In genomic region chr7:140080503-140081156, GRCm38 (mm10) we compare ENCODE assay signal across 8 mouse cellular contexts. TPM values are rescaled to one million over a fixed set of nuclear protein-coding genes. Genes with fewer than 3 reads are reported as not detected.
DNase-seq lines count a peak whose midpoint lies in the region; ATAC-seq and TF ChIP-seq lines count a peak whose summit lies in the region.

No protein-coding gene starts in this region.

- 0 out of 2 replicates have a peak overlapping the region, but pooled peaks have one; percentile 24 for H3K4me3 ChIP-seq in E14TG2a.4 (replicated peaks; ENCODE audit: low read length)
- peak overlapping the region; percentile 32 for H3K4me3 ChIP-seq in forebrain, embryonic 11.5 days (ENCODE audit: low read depth, low read length)
- no peak overlapping the region for H3K4me3 ChIP-seq in liver, embryonic 14.5 days (ENCODE audit: insufficient read depth in 1 of 2, low read depth in 2 of 2, low read length in 2 of 2)
- peak overlapping the region; percentile 50 for H3K4me3 ChIP-seq in neural tube, embryonic 13.5 days

- peak; percentile 38 for DNase-seq in c-Kit-positive CD71-positive TER-119-negative erythroid progenitor cells, embryonic 14.5 days (ENCODE audit: low read depth)
- DNase-seq in forebrain, embryonic 11.5 days (ENCODE audit: low spot score): peak; percentile 91
- peak; percentile 54 to 58 for DNase-seq in heart, postnatal 36 days
- peak; percentile 37 for DNase-seq in large intestine, adult 2 months (ENCODE audit: low read depth, low spot score)
- DNase-seq in liver, embryonic 14.5 days (ENCODE audit: low read depth in 3 of 3, low spot score in 3 of 3): peak; percentile 13 to 16 (median 14)
- DNase-seq in thymus, postnatal 36 days: peak; percentile 25 to 43

- no peak overlapping the region for H3K27ac ChIP-seq in forebrain, embryonic 11.5 days (ENCODE audit: low read depth, low read length)
- no peak overlapping the region for H3K27ac ChIP-seq in liver, embryonic 14.5 days
- peak overlapping the region; percentile 86 for H3K27ac ChIP-seq in neural tube, embryonic 13.5 days (replicated peaks)

- no peaks in the 10 kb centered on the region for H3K36me3 ChIP-seq in E14TG2a.4 (ENCODE audit: insufficient read depth, low read length)
- H3K36me3 ChIP-seq in forebrain, embryonic 11.5 days (ENCODE audit: control insufficient read depth, insufficient read depth, low read length): no peaks in the 10 kb centered on the region
- no peaks in the 10 kb centered on the region for H3K36me3 ChIP-seq in liver, embryonic 14.5 days (replicated peaks; ENCODE audit: control insufficient read depth, insufficient read depth, low read depth)
- H3K36me3 ChIP-seq in neural tube, embryonic 13.5 days: no peaks in the 10 kb centered on the region

- H3K9me3 ChIP-seq in E14TG2a.4 (ENCODE audit: low read length): no peaks in the 10 kb centered on the region
- no peaks in the 10 kb centered on the region for H3K9me3 ChIP-seq in forebrain, embryonic 11.5 days (ENCODE audit: control insufficient read depth, low read length)
- H3K9me3 ChIP-seq in liver, embryonic 14.5 days (ENCODE audit: control insufficient read depth, low read length): no peaks in the 10 kb centered on the region
- no peaks in the 10 kb centered on the region for H3K9me3 ChIP-seq in neural tube, embryonic 13.5 days

- TF ChIP-seq CTCF in E14TG2a.4 (conservative IDR thresholded peaks at IDR 0.05; ENCODE audit: low read length): no peak
- TF ChIP-seq CTCF in liver, embryonic 14.5 days (IDR thresholded peaks at IDR 0.05; ENCODE audit: low read depth): no peak

- ATAC-seq in forebrain, embryonic 11.5 days (replicated peaks; ENCODE audit: low FRiP score): peak; percentile 85
- ATAC-seq in liver, embryonic 14.5 days (ENCODE audit: insufficient read depth): no peak
- ATAC-seq in neural tube, embryonic 13.5 days (ENCODE audit: low read depth): peak; percentile 76

- WGBS in forebrain, embryonic 11.5 days: 5% methylated on average over 24 of the region's 24 CpGs
- WGBS in large intestine, adult 2 months: 2% methylated on average over 24 of the region's 24 CpGs
- WGBS in liver, embryonic 14.5 days (ENCODE audit: insufficient replicate concordance): 5% methylated on average over 24 of the region's 24 CpGs
- 1% methylated on average over 24 of the region's 24 CpGs for WGBS in neural tube, embryonic 13.5 days

- no peak for TF ChIP-seq EP300 in liver, embryonic 14.5 days (IDR thresholded peaks at IDR 0.05; ENCODE audit: low read depth)

- intact Hi-C loops in heart, postnatal 36 days (cut with DNase I): no loop called here

- peaks cover 34% of the 10 kb centered on the region for H3K27me3 ChIP-seq in E14TG2a.4 (ENCODE audit: insufficient read depth, low read length)
- peaks cover 18% of the 10 kb centered on the region for H3K27me3 ChIP-seq in forebrain, embryonic 11.5 days (ENCODE audit: control insufficient read depth, insufficient read depth, low read length)
- H3K27me3 ChIP-seq in liver, embryonic 14.5 days (ENCODE audit: control insufficient read depth, insufficient read depth, low read length): peaks cover 33% of the 10 kb centered on the region
- H3K27me3 ChIP-seq in neural tube, embryonic 13.5 days: peaks cover 11% of the 10 kb centered on the region

- H3K4me1 ChIP-seq in E14TG2a.4 (replicated peaks; ENCODE audit: low read depth, low read length): peaks cover 52% of the 10 kb centered on the region
- peaks cover 22% of the 10 kb centered on the region for H3K4me1 ChIP-seq in forebrain, embryonic 11.5 days (replicated peaks; ENCODE audit: control insufficient read depth, insufficient read depth, low read length)
- H3K4me1 ChIP-seq in liver, embryonic 14.5 days (replicated peaks; ENCODE audit: control insufficient read depth in 2 of 2, insufficient read depth in 2 of 2, low read length in 1 of 2): no peaks in the 10 kb centered on the region
- H3K4me1 ChIP-seq in neural tube, embryonic 13.5 days (replicated peaks): peaks cover 41% of the 10 kb centered on the region

- H3K9ac ChIP-seq in forebrain, embryonic 11.5 days (ENCODE audit: low read length): peak overlapping the region; percentile 50
- no peak overlapping the region for H3K9ac ChIP-seq in liver, embryonic 14.5 days (replicated peaks)
- peak overlapping the region; percentile 73 for H3K9ac ChIP-seq in neural tube, embryonic 13.5 days

- H3K4me2 ChIP-seq in forebrain, embryonic 11.5 days (ENCODE audit: low read depth, low read length, severe bottlenecking): peak overlapping the region; percentile 71
- H3K4me2 ChIP-seq in liver, embryonic 14.5 days (ENCODE audit: low read depth): no peak overlapping the region
- peak overlapping the region; percentile 66 for H3K4me2 ChIP-seq in neural tube, embryonic 13.5 days

RNA-seq across cellular contexts. Expression of gene Caly, which starts 1.7 kb away (rescaled TPM):
- 7.2 and 7.9 TPM in 2 replicates for polyA plus RNA-seq in forebrain, embryonic 11.5 days (2014; fragmentation: Nextera tagmentation; extraction: Ambion mirVana)
- total RNA-seq in heart, postnatal 36 days (2021): not detected
- 1.3 and 1.9 TPM in 2 replicates for polyA plus RNA-seq in large intestine, adult 2 months (2012; rRNA removed)
- polyA plus RNA-seq in liver, embryonic 14.5 days (2012; rRNA removed): 0.19 TPM in 1 of 2 replicates, not detected in the other
- polyA plus RNA-seq in liver, embryonic 14.5 days (2014; fragmentation: Nextera tagmentation; extraction: Ambion mirVana): not detected in 2 replicates
- 95.9 and 99.9 TPM in 2 replicates for polyA plus RNA-seq in neural tube, embryonic 13.5 days (2015; fragmentation: Nextera tagmentation; extraction: Ambion mirVana)

RNA-seq across cellular contexts. Expression of gene Prap1, which starts 12.6 kb away (rescaled TPM):
- polyA plus RNA-seq in forebrain, embryonic 11.5 days (2014; fragmentation: Nextera tagmentation; extraction: Ambion mirVana): not detected in 2 replicates
- total RNA-seq in heart, postnatal 36 days (2021): not detected
- 873 and 1,752 TPM in 2 replicates for polyA plus RNA-seq in large intestine, adult 2 months (2012; rRNA removed)
- polyA plus RNA-seq in liver, embryonic 14.5 days (2012; rRNA removed): 0.87 TPM in 1 of 2 replicates, not detected in the other
- polyA plus RNA-seq in liver, embryonic 14.5 days (2014; fragmentation: Nextera tagmentation; extraction: Ambion mirVana): not detected in 2 replicates
- not detected in 2 replicates for polyA plus RNA-seq in neural tube, embryonic 13.5 days (2015; fragmentation: Nextera tagmentation; extraction: Ambion mirVana)

RNA-seq across cellular contexts. Expression of gene Fuom, which starts 21.6 kb away (rescaled TPM):
- polyA plus RNA-seq in forebrain, embryonic 11.5 days (2014; fragmentation: Nextera tagmentation; extraction: Ambion mirVana): 13.5 and 15.8 TPM in 2 replicates
- 10 to 100 TPM; 72.7 to 79.5 TPM for total RNA-seq in heart, postnatal 36 days (2021)
- polyA plus RNA-seq in large intestine, adult 2 months (2012; rRNA removed): 105 and 121 TPM in 2 replicates
- 6.3 and 6.7 TPM in 2 replicates for polyA plus RNA-seq in liver, embryonic 14.5 days (2012; rRNA removed)
- 7.7 and 9.2 TPM in 2 replicates for polyA plus RNA-seq in liver, embryonic 14.5 days (2014; fragmentation: Nextera tagmentation; extraction: Ambion mirVana)
- 24.8 and 33.0 TPM in 2 replicates for polyA plus RNA-seq in neural tube, embryonic 13.5 days (2015; fragmentation: Nextera tagmentation; extraction: Ambion mirVana)

RNA-seq across cellular contexts. Expression of gene Msx3, which starts 31.7 kb away (rescaled TPM):
- 2.4 and 2.6 TPM in 2 replicates for polyA plus RNA-seq in forebrain, embryonic 11.5 days (2014; fragmentation: Nextera tagmentation; extraction: Ambion mirVana)
- not detected for total RNA-seq in heart, postnatal 36 days (2021)
- polyA plus RNA-seq in large intestine, adult 2 months (2012; rRNA removed): not detected in 2 replicates
- not detected in 2 replicates for polyA plus RNA-seq in liver, embryonic 14.5 days (2012; rRNA removed)
- polyA plus RNA-seq in liver, embryonic 14.5 days (2014; fragmentation: Nextera tagmentation; extraction: Ambion mirVana): not detected in 2 replicates
- 18.1 and 23.3 TPM in 2 replicates for polyA plus RNA-seq in neural tube, embryonic 13.5 days (2015; fragmentation: Nextera tagmentation; extraction: Ambion mirVana)

RNA-seq across cellular contexts. Expression of gene Paox, which starts 35.0 kb away (rescaled TPM):
- 12.4 and 13.0 TPM in 2 replicates for polyA plus RNA-seq in forebrain, embryonic 11.5 days (2014; fragmentation: Nextera tagmentation; extraction: Ambion mirVana)
- 1 to 10 TPM; 3.3 to 5.1 TPM for total RNA-seq in heart, postnatal 36 days (2021)
- 9.6 and 9.8 TPM in 2 replicates for polyA plus RNA-seq in large intestine, adult 2 months (2012; rRNA removed)
- polyA plus RNA-seq in liver, embryonic 14.5 days (2012; rRNA removed): 4.2 and 5.4 TPM in 2 replicates
- 10.4 and 10.5 TPM in 2 replicates for polyA plus RNA-seq in liver, embryonic 14.5 days (2014; fragmentation: Nextera tagmentation; extraction: Ambion mirVana)
- polyA plus RNA-seq in neural tube, embryonic 13.5 days (2015; fragmentation: Nextera tagmentation; extraction: Ambion mirVana): 9.7 and 11.4 TPM in 2 replicates

Comparison
In these comparisons a context has a peak if more than half of its experiments do, and no peak if none do; other contexts are left out.
1. H3K4me3 ChIP-seq: peak in E14TG2a.4 (single experiment), forebrain, embryonic 11.5 days (single experiment) and neural tube, embryonic 13.5 days (single experiment); none in liver, embryonic 14.5 days (0 of 2).
2. DNase-seq: peak in every context shown above with its lines; median percentile 91 in forebrain, embryonic 11.5 days; 56 in heart, postnatal 36 days; 38 in c-Kit-positive CD71-positive TER-119-negative erythroid progenitor cells, embryonic 14.5 days; 37 in large intestine, adult 2 months; 34 in thymus, postnatal 36 days; 14 in liver, embryonic 14.5 days.
3. RNA of gene Caly, which starts 1.7 kb away (polyA plus RNA-seq): 95.9 to 99.9 TPM in neural tube, embryonic 13.5 days; 7.2 to 7.9 TPM in forebrain, embryonic 11.5 days, 1.3 to 1.9 TPM in large intestine, adult 2 months and 0.19 TPM in liver, embryonic 14.5 days; every median in the first group is over 10 times any median in the second.
4. RNA of gene Prap1, which starts 12.6 kb away (polyA plus RNA-seq): 873 to 1,752 TPM in large intestine, adult 2 months; 0.87 TPM in liver, embryonic 14.5 days, not detected in forebrain, embryonic 11.5 days and not detected in neural tube, embryonic 13.5 days; every median in the first group is over 100 times any median in the second.